Mouse (Mus musculus) ES-E14 (cell line): ENCODE data around the gene BC107364.
"Not testable (repeated sequence)": the region's sequence is repeated elsewhere in the genome, so short reads cannot be mapped to it uniquely, and the experiment has no call there.

ENCODE experiments used
- CHD2 ChIP-seq: IDR thresholded peaks from 2 replicates; pipeline ENCODE4 v1.6.1; 2014; ENCODE audit warnings: mild to moderate bottlenecking, low read depth, low read length, inconsistent platforms
- HCFC1 ChIP-seq: IDR thresholded peaks from 2 replicates; pipeline ENCODE4 v1.6.1; 2012; ENCODE audit warnings: low read length, inconsistent platforms, borderline replicate concordance; ENCODE audit not compliant: insufficient read depth
- MAFK ChIP-seq: IDR thresholded peaks from 2 replicates; pipeline ENCODE4 v1.6.1; 2014; ENCODE audit warnings: mild to moderate bottlenecking, low read depth, low read length, inconsistent platforms; ENCODE audit not compliant: insufficient read depth

DNA sequence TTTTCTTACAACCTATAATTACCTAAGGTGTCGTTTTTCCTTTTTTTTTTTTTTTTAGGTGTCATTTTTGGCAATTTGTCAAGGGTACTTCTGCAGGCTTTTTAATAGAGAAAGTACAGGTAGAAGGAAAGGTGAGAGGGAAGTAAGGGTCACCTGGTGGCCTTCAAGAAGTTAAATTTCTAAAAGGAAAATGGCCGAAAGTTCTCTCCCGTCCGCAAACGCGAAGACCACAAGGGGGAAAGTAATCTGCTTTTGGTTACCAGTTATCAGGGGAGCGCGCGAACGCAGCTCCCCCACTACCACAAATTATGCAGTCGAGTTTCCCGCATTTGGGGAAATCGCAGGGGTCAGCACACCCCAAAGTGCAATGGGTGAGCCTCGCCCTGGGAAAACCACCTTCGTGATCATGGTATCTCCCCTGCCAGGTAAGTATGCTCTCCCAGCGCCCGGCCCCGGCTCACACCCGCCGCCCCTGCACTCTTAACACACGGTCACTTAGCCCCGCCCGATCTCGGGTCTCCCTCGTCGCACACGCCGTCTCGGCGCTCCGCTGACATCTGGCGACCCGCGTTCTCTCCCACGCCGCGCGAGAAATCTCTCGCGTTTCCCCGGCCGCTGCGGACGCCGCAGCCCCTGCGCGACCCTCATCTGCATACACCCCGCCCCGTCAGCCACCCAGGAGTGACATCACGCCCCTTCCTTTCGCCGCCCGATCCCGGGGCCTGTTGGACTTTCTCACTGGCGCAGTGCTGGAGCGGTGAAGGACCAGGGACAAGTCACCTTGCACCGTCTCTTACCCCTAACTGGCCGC is 7.9 kb upstream of the BC107364 start:
- TF ChIP-seq MAFK, HCFC1, CHD2: not testable (repeated sequence)
